Mouse (Mus musculus) gastrocnemius, postnatal 36 days (tissue): ENCODE data around the gene Ablim1. TPM values are rescaled to one million over a fixed set of nuclear protein-coding genes. Genes with fewer than 3 reads are reported as not detected.

ENCODE experiments used
- total RNA-seq, 2 experiments: library from RNA; stranded (reverse); gene quantifications; 2 replicates each; pipeline ENCODE4 v1.2.3; 2021

The Ablim1 gene
- total RNA-seq, 2 experiments from 2014 or later: 36.3 to 52.0 TPM

Other genes starting within 250 kb of the Ablim1 start
- 10 to 100 TPM in 1 of 2 experiments, 1 to 10 TPM in 1; 9.6 to 11.8 TPM for gene Fam160b1, start 45.8 kb upstream of the Ablim1 start, total RNA-seq
- 1 to 10 TPM; 4.4 to 4.7 TPM for gene Trub1, start 138.0 kb upstream of the Ablim1 start, total RNA-seq